Mouse (Mus musculus) C2C12 (cell line): ENCODE data around the gene Gorasp1. TPM values are rescaled to one million over a fixed set of nuclear protein-coding genes. Genes with fewer than 3 reads are reported as not detected.

Experiments
- H3K27me3 ChIP-seq: one replicate; pipeline ENCODE4 v1.6.1; 2011; ENCODE audit not compliant: control insufficient read depth, insufficient read depth, insufficient read length
- H3K36me3 ChIP-seq: one replicate; pipeline ENCODE4 v1.6.1; 2011; ENCODE audit not compliant: control insufficient read depth, insufficient read depth
- H3K4me3 ChIP-seq: one replicate; pipeline ENCODE4 v1.5.1; 2011; ENCODE audit warnings: mild to moderate bottlenecking, control low read depth; ENCODE audit not compliant: poor library complexity, insufficient read depth, severe bottlenecking
- H3K79me2 ChIP-seq: one replicate; pipeline ENCODE4 v1.6.1; 2011; ENCODE audit not compliant: control insufficient read depth, insufficient read depth
- H3K79me3 ChIP-seq: one replicate; pipeline ENCODE4 v1.6.1; 2011; ENCODE audit warnings: low read depth, control low read depth
- H3ac ChIP-seq: one replicate; pipeline ENCODE3; 2011; ENCODE audit warnings: low read depth; ENCODE audit not compliant: control insufficient read depth, insufficient read length
- CEBPB ChIP-seq: IDR thresholded peaks from one replicate; pipeline ENCODE4 v1.6.1; 2011; ENCODE audit warnings: low read depth, mild to moderate bottlenecking, control low read depth, moderate library complexity
- CTCF ChIP-seq: IDR thresholded peaks from one replicate; pipeline ENCODE4 v1.5.1; 2011; ENCODE audit not compliant: control insufficient read depth, insufficient read depth, insufficient read length
- FOSL1 ChIP-seq: IDR thresholded peaks from one replicate; pipeline ENCODE4 v1.8.0; 2011; ENCODE audit warnings: mild to moderate bottlenecking, low read length; ENCODE audit not compliant: poor library complexity, insufficient read depth, severe bottlenecking
- MAX ChIP-seq: IDR thresholded peaks from one replicate; pipeline ENCODE4 v1.6.1; 2011; ENCODE audit warnings: mild to moderate bottlenecking, control low read depth
- MYOD1 ChIP-seq: IDR thresholded peaks from one replicate; pipeline ENCODE4 v1.6.1; 2011; ENCODE audit warnings: low read depth; ENCODE audit not compliant: control insufficient read depth, insufficient read length
- MYOG ChIP-seq: IDR thresholded peaks from one replicate; pipeline ENCODE4 v1.6.1; 2011; ENCODE audit not compliant: control insufficient read depth, insufficient read length; ENCODE audit errors: extremely low read depth
- USF1 ChIP-seq: IDR thresholded peaks from one replicate; pipeline ENCODE4 v1.6.1; 2011; ENCODE audit warnings: low read depth, mild to moderate bottlenecking, control low read depth, moderate library complexity
- polyA plus RNA-seq: library from polyadenylated mRNA; unstranded; fragments of >200 nt; fragmentation: generic; extraction: Trizol; gene quantifications from one replicate; pipeline ENCODE4 v1.2.1, GENCODE M21; 2012; ENCODE audit warnings: missing spikeins

Gorasp1 gene
- polyA plus RNA-seq, 1 experiment, result 11.0 TPM

GRCm38 (mm10) chr9:119913087-119913838 is 24.1 kb downstream of the Gorasp1 start:
- no peaks in the 10 kb centered on the region for H3K79me2 ChIP-seq
- H3K4me3 ChIP-seq, result no peak overlapping the region
- H3K27me3 ChIP-seq, result no peaks in the 10 kb centered on the region
- H3ac ChIP-seq, result no peak overlapping the region
- no peaks in the 10 kb centered on the region for H3K79me3 ChIP-seq
- TF ChIP-seq USF1 (no peak), CEBPB (no peak), FOSL1 (no peak), MAX (no peak), CTCF (no peak), MYOG (no peak)
- peaks cover 83% of the 10 kb centered on the region for H3K36me3 ChIP-seq

DNA sequence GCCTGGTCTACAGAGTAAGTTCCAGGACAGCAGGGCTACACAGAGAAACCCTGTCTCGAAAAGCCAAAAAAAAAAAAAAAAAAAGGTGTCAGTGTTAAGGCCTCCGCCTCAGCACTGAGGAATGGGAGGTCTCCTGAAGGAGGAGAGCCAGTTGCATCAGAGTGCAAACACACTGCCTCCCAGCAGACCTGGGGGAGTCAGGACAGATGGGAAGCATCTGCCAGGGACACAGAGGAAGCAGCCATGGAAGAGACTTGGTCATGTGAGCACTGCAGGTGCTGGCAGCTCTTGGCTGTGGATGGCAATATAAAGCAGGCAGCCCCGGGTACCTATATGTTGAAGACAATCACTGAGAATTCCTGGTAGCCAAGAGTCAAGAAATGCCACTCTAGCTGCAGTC is 27.4 kb downstream of the Gorasp1 start:
- H3K79me2 ChIP-seq, result no peaks in the 10 kb centered on the region
- H3K4me3 ChIP-seq, result no peak overlapping the region
- H3K79me3 ChIP-seq, result no peaks in the 10 kb centered on the region
- peaks cover 86% of the 10 kb centered on the region for H3K36me3 ChIP-seq
- H3ac ChIP-seq, result no peak overlapping the region
- no peaks in the 10 kb centered on the region for H3K27me3 ChIP-seq
- no peak for TF ChIP-seq FOSL1
- TF ChIP-seq USF1, result no peak
- TF ChIP-seq CTCF, result no peak
- no peak for TF ChIP-seq MYOD1
- no peak for TF ChIP-seq CEBPB
- no peak for TF ChIP-seq MYOG
- TF ChIP-seq MAX, result no peak

- no peaks in the 10 kb centered on the region for H3K27me3 ChIP-seq
- H3K4me3 ChIP-seq, result no peak overlapping the region
- no peak overlapping the region for H3ac ChIP-seq
- TF ChIP-seq MAX, result no peak
- no peak for TF ChIP-seq USF1
- TF ChIP-seq MYOD1, result no peak
- no peak for TF ChIP-seq CEBPB
- TF ChIP-seq MYOG, result no peak
- no peak for TF ChIP-seq CTCF
- TF ChIP-seq FOSL1, result no peak
- H3K36me3 ChIP-seq, result peaks cover 85% of the 10 kb centered on the region
- no peaks in the 10 kb centered on the region for H3K79me2 ChIP-seq
- no peaks in the 10 kb centered on the region for H3K79me3 ChIP-seq
Measured at GRCm38 (mm10) chr9:119908708-119909107, 28.7 kb downstream of the Gorasp1 start.

GRCm38 (mm10) chr9:119902410-119903151 is 34.8 kb downstream of the Gorasp1 start:
- no peak overlapping the region for H3ac ChIP-seq
- H3K79me2 ChIP-seq, result peaks cover 24% of the 10 kb centered on the region
- H3K79me3 ChIP-seq, result peaks cover 8% of the 10 kb centered on the region
- TF ChIP-seq USF1 (no peak), MYOD1 (no peak), FOSL1 (no peak), CTCF (no peak), MYOG (no peak), MAX (no peak), CEBPB (no peak)
- no peak overlapping the region for H3K4me3 ChIP-seq
- no peaks in the 10 kb centered on the region for H3K27me3 ChIP-seq
- H3K36me3 ChIP-seq, result peaks cover 33% of the 10 kb centered on the region

DNA sequence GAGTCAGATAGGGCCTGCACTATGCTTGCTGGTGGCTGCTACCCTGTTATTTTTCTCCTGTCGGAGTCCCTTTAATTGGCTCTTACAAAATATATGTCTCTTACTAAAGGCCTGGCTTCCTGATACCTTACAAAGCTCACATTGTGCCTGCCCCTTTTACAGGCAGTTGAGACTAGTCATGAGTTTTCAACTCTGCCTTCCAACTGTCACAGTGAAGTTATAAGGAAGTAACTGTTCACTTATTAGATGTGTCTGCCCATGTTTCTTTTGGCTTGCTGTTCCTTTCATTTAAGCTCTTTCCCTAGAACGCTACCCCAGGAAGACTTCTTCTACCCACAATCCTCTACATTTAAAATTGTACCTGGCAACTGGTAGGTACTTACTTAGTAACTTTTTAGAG is 37.9 kb downstream of the Gorasp1 start:
- Histone ChIP-seq H3ac (no peak overlapping the region), H3K27me3 (no peaks in the 10 kb centered on the region), H3K36me3 (peaks cover 7% of the 10 kb centered on the region), H3K79me3 (peaks cover 32% of the 10 kb centered on the region), H3K79me2 (peaks cover 51% of the 10 kb centered on the region), H3K4me3 (no peak overlapping the region)
- no peak for TF ChIP-seq USF1
- TF ChIP-seq MYOD1, result no peak
- no peak for TF ChIP-seq CEBPB
- no peak for TF ChIP-seq CTCF
- no peak for TF ChIP-seq MYOG
- TF ChIP-seq FOSL1, result no peak
- TF ChIP-seq MAX, result no peak
